Mouse (Mus musculus) thymus, postnatal 14 days (tissue): ENCODE data around the gene Kdelr3.

Experiments
- DNase-seq: peaks from one replicate; pipeline ENCODE4 v3.0.0; 2021

Kdelr3 gene

DNA sequence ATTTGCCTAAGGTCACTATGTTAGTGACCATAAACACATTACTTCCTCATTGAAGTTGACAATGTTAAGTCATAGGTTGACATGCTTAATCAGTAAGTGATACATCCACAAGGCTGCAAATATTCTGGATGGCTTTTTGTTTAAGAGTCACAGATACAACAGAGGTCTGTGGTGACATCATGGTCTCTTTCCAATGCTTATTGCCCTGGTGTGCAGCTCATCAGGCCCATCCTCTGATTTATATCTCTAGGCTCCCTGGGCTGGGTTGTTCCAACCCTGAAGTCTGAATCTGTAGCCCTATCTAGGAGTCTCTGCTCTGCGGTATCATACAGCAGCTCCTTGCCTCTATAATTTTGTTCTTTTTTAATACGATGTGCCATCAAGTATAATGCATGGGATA, 60.7 kb downstream of the Kdelr3 start:
- no peak for DNase-seq
